Mouse (Mus musculus) kidney, postnatal 25 days (tissue): ENCODE results near the gene Traf4.
"Not testable (repeated sequence)": the region's sequence is repeated elsewhere in the genome, so short reads cannot be mapped to it uniquely, and the experiment has no call there.

Experiments used
- DNase-seq, 2 experiments: peaks; one replicate each; pipeline ENCODE4 v3.0.0; 2021; ENCODE audit warnings: mixed read lengths in 2 of 2

Gene Traf4

GRCm38 (mm10) chr11:78164924-78165760 lies at the start of gene Traf4:
Gene Traf4 (minus strand): TSS chr11:78165589.
- peak; percentile 94 for DNase-seq

GRCm38 (mm10) chr11:78213086-78213817 lies 47.9 kb upstream of the Traf4 start:
- DNase-seq, result no peak

GRCm38 (mm10) chr11:78211513-78211912 lies 46.1 kb upstream of the Traf4 start:
- DNase-seq, result no peak

- no peak for DNase-seq
These were observed 45.2 kb upstream of the Traf4 start for GRCm38 (mm10) chr11:78210615-78211014.

DNA sequence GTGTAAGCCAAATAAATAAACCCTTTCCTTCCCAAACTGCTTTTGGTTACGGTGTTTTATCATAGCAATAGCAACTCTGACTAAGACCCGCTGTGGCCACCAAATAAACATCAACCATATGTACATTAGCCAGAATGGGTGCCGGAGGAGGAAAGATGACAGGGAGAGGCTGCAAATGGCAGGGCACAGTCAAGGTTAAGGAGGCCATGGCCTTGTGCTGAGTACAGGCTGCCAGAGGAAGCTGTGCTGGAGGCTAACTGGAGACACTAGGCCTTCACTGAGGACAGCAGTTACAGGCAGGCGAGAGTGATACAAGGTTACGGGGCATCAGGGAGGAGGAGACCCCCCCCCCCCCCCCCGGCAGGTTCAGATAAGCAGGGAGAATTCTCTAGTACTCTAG lies 44.5 kb upstream of the Traf4 start:
- DNase-seq, result no peak

GRCm38 (mm10) chr11:78207190-78207589 lies 41.8 kb upstream of the Traf4 start:
- no peak for DNase-seq

DNA sequence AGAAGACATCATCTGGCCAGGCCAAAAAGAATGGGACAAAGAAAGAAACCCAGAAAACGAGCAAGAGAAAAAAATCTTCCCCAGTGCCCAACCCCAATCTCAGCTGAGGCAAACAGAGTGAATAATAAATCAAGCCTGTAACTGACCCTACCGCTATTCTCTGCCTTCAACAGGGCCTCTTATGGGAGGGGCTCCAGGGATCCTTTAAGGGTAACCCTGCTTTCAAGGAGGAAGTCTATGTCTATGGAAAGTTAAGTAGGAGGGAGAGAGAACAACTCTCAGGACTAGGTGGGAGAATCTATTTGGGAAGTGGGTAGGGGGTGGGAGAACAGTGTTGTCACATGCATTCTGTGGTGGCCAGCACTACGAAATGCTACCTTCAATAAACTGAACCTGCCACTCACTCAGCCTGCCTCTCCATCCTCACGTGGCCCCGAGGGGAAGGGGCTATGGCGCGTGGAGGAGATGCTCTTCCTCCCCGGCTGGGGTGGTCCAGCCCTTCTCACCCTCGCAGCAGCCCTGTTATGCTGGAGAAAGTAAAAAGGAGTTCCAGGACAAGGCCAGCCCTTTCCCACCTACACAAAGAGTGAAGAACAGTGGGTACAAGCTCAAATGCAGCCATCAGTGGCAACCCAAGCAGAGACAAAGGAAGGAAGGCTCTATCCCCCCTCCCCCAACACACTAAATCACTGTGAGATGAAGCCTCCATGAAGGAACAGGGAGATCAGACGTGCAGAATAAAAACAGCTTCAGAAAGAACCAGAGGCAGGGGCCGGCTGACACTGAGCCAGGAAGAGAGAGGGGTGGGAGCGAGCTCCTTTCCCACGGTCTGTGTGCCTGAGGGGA lies 40.2 kb upstream of the Traf4 start:
- DNase-seq, result no peak

- DNase-seq, result no peak
These were observed 38.9 kb upstream of the Traf4 start for GRCm38 (mm10) chr11:78204287-78204686.

DNA sequence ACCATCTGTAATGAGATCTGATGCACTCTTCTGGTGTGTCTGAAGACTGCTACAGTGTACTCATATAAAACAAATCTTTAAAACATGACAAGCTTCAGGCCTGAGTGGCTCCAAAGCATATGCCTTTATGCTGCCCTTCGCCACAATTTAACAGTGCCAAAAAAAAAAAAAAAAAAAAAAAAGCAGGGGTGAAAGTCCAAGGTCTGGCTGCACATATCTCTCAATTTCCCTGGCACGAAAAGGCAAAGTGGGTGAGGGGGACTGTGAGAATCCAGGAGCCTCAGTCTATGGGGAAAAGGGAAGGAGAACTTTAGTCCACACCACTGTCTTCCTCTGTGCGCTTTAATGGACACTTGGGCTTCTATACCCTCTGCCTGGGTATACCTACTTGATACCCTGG lies 37.0 kb upstream of the Traf4 start:
- DNase-seq, result no peak

GRCm38 (mm10) chr11:78195101-78195863 lies 29.9 kb upstream of the Traf4 start:
- DNase-seq, result no peak

GRCm38 (mm10) chr11:78194411-78195100 lies 29.2 kb upstream of the Traf4 start:
- DNase-seq, result peak; percentile 87 to 88

GRCm38 (mm10) chr11:78193113-78193512 lies 27.7 kb upstream of the Traf4 start, which contains the start of gene Proca1:
Gene Proca1 (plus strand): TSS chr11:78193392.
- no peak for DNase-seq

- peak; percentile 85 to 89 for DNase-seq
These were observed 24.7 kb upstream of the Traf4 start for GRCm38 (mm10) chr11:78190041-78190440.

DNA sequence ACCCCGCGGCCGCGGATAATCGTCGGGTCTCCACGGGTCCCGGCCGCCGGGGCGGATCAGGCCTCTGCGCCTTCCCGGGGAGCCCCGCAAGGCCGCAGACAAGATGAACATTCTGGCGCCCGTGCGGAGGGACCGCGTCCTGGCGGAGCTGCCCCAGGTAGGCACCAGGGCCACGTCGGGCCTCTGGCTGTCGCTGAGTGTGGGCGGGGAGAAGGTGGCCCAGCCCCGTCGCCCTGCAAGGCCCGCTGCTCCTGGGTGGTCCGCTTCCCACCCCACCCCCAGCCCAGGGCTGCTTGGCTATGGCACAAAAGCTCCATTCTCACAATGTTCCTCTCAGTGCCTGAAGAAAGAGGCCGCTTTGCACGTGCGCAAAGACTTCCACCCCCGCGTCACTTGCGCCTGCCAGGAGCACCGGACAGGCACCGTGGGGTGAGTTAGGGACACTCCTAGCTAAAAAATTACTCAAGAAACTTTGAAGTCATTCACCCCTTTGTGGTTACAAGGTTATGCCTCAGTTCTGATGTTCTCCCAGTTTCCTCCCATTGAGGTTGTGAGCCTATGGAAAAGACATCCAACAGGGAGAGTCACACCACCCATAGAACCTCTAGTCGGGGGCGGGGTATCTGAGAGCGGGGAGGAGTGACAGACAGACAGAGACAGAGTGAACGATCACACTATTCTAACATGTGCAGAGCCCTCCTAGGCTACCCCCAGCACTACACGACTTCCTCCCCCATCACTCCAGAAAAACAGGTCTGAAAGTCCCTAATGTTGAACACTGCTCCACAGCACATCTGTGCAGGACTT lies 24.0 kb upstream of the Traf4 start:
- peak; percentile 72 to 91 for DNase-seq

DNA sequence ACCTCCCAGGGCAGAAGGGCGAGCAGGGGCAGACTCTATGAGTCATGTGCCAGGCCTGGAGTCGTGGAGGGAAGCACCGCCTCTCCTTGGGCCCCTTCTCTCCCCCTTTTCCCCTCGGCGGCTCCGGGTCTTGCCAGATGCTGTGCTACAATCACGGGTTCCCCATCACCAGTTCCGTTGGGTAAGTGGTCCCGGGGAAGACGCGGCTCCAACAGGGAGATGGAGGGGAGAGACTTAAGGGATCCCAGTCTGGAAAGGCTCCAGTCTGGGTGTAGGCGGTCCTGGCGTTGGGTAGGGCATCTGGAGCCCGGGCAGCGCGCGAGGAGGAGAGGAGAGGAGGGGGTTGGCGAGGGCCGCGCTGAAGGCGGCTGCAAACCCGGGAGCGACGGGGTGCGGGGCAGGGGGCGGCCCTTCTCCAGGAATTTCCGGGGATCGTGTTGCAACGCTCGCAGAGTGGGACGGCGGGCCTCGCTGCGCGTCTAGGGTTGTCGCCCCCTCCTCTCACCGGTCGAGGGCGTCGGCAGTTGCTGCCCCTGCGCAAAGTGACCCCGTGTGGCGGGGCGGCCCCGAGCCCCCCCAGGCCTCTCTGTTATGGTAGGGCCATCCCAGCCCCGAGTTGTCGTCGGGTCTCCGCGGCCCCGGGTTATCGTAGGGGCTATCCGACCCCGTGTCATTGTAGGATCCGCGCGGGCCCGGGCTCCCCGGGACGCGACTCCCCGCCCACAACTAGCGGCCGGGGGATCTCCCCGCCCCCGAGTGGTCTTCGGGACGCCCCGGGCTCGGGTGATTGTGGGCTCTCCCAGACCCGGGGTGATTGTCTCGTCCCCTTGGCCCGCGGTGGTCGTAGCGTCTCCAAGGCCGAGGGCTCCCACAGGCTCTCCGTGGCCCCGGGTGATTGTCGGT lies 23.2 kb upstream of the Traf4 start, which contains the start of gene Rab34:
Gene Rab34 (plus strand): TSS at position 100 of the 903 bp plus-strand sequence.
- DNase-seq, result peak; percentile 76 to 92

- not testable (repeated sequence) for DNase-seq
These were observed 19.3 kb upstream of the Traf4 start for GRCm38 (mm10) chr11:78184702-78185101.

DNA sequence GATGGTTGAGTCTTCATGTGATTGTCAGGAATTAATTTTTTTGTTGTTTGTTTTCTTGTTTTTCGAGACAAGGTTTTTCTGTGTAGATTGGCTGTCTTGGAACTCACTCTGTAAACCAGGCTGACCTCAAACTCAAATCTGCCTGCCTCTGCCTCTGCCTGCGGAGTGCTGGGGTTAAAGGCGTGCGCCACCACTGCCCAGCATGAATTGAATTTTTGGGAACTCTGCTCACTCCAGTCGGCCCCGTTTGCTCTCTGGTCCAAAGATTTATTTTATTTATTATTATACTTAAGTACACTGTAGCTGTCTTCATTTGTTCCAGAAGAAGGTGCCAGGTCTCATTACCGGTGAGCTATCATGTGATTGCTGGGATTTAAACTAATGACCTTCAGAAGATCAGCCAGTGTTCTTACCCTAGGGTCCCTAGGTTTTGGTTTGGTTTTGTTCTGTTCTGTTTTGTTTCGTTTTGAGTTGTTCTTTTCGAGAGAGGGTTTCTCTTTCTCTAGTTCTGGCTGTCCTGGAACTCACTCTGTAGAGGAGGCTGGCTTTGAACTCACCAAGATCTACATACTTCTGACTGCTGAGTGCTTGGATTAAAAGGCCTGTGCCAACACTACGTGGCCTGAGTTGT lies 18.6 kb upstream of the Traf4 start:
- DNase-seq, result peak in 1 of 2 experiments; percentile 44

GRCm38 (mm10) chr11:78182961-78183844 lies 17.8 kb upstream of the Traf4 start, which contains the start of gene Rpl23a:
Gene Rpl23a (minus strand): TSS chr11:78183584.
- peak; percentile 78 to 87 for DNase-seq
